Mouse (Mus musculus) lung, postnatal 25 days (tissue): ENCODE measurements at regions not wholly inside any gene's neighbourhood (a gene's known extent, or its start where the extent isn't known, plus 50 kb on each side); places are given as distances from the start of the nearest gene placed in this dataset.

Experiments
- DNase-seq: peaks from one replicate; pipeline ENCODE4 v3.0.0; 2022; ENCODE audit warnings: low spot score

- DNase-seq: no peak
Measured at GRCm38 (mm10) chr10:102694810-102695209, 182.8 kb downstream of the Rassf9 start.

- peak; percentile 2 for DNase-seq
Measured at GRCm38 (mm10) chr10:102689966-102690365, 177.9 kb downstream of the Rassf9 start.

- no peak for DNase-seq
Measured at GRCm38 (mm10) chr10:102686667-102687397, 174.8 kb downstream of the Rassf9 start.

GRCm38 (mm10) chr10:102685833-102686434, 173.9 kb downstream of the Rassf9 start:
- DNase-seq: no peak

- no peak for DNase-seq
Measured at GRCm38 (mm10) chr10:102667359-102667758, 155.3 kb downstream of the Rassf9 start.

- DNase-seq: no peak
Measured at GRCm38 (mm10) chr10:102659683-102660082, 147.7 kb downstream of the Rassf9 start.

- no peak for DNase-seq
Measured at GRCm38 (mm10) chr10:102636507-102636906, 124.5 kb downstream of the Rassf9 start.

- DNase-seq: no peak
Measured at GRCm38 (mm10) chr10:102633438-102633837, 121.4 kb downstream of the Rassf9 start.

- DNase-seq: no peak
Measured at GRCm38 (mm10) chr10:102628609-102629008, 116.6 kb downstream of the Rassf9 start.

- DNase-seq: no peak
Measured at GRCm38 (mm10) chr10:102623895-102624294, 111.9 kb downstream of the Rassf9 start.

GRCm38 (mm10) chr10:102622583-102623008, 110.6 kb downstream of the Rassf9 start:
- no peak for DNase-seq

- no peak for DNase-seq
Measured at GRCm38 (mm10) chr10:102618711-102619110, 106.7 kb downstream of the Rassf9 start.

- DNase-seq: no peak
Measured at GRCm38 (mm10) chr10:102615962-102616595, 104.1 kb downstream of the Rassf9 start.
